Mouse (Mus musculus): ENCODE results near the gene Gm28041.
A peak's percentile ranks its signal among the peaks of the same experiment; 100 is the strongest.
"Not testable (repeated sequence)": the region's sequence is repeated elsewhere in the genome, so short reads cannot be mapped to it uniquely, and the experiment has no call there.

The Gm28041 gene

GRCm38 (mm10) chr13:67375050-67375911 lies at the start of gene Gm28041, which contains the start of gene Zfp456:
TSS of gene Gm28041 (minus strand) at chr13:67375733.
TSS of gene Zfp456 (minus strand) at chr13:67375810.
- peak in 1 of 2 experiments; percentile 62 for DNase-seq (ENCODE audit: low spot score in 2 of 2)

GRCm38 (mm10) chr13:67422532-67422931 lies 47.0 kb upstream of the Gm28041 start:
- DNase-seq (ENCODE audit: low spot score in 2 of 2) = not testable (repeated sequence)

- peak in 1 of 2 experiments; percentile 23 for DNase-seq (ENCODE audit: low spot score in 2 of 2)
Measured at GRCm38 (mm10) chr13:67421207-67421857, 45.8 kb upstream of the Gm28041 start, which contains the start of gene Zfp459. TSS of gene Zfp459 (minus strand) at chr13:67421418.

GRCm38 (mm10) chr13:67420558-67421206 lies 45.1 kb upstream of the Gm28041 start:
- DNase-seq (ENCODE audit: low spot score in 2 of 2) = peak in 1 of 2 experiments; percentile 2

- DNase-seq (ENCODE audit: low spot score in 2 of 2) = no peak
Measured at GRCm38 (mm10) chr13:67416811-67417210, 41.3 kb upstream of the Gm28041 start.

- DNase-seq (ENCODE audit: low spot score in 2 of 2) = no peak
Measured at GRCm38 (mm10) chr13:67415759-67416158, 40.2 kb upstream of the Gm28041 start.

GRCm38 (mm10) chr13:67413634-67414033 lies 38.1 kb upstream of the Gm28041 start:
- peak in 1 of 2 experiments; percentile 5 for DNase-seq (ENCODE audit: low spot score in 2 of 2)

GRCm38 (mm10) chr13:67399183-67399903 lies 23.8 kb upstream of the Gm28041 start, which contains the start of gene Zfp429:
TSS of gene Zfp429 (minus strand) at chr13:67399819.
- peak in 1 of 2 experiments; percentile 70 for DNase-seq (ENCODE audit: low spot score in 2 of 2)

- DNase-seq (ENCODE audit: low spot score in 2 of 2) = not testable (repeated sequence)
Measured at GRCm38 (mm10) chr13:67376255-67376654, 722 bp upstream of the Gm28041 start.

- DNase-seq (ENCODE audit: low spot score in 2 of 2) = peak; percentile 57 to 94
Measured at GRCm38 (mm10) chr13:67360131-67360744, 15.3 kb downstream of the Gm28041 start, which contains the start of the genes Gm28044 and Zfp953. TSS of gene Gm28044 (minus strand) at chr13:67360536. TSS of gene Zfp953 (minus strand) at chr13:67360605.

GRCm38 (mm10) chr13:67351854-67352253 lies 23.7 kb downstream of the Gm28041 start:
- DNase-seq (ENCODE audit: low spot score in 2 of 2) = no peak

GRCm38 (mm10) chr13:67343422-67343821 lies 32.1 kb downstream of the Gm28041 start:
- DNase-seq (ENCODE audit: low spot score in 2 of 2) = no peak

GRCm38 (mm10) chr13:67332877-67333276 lies 42.7 kb downstream of the Gm28041 start:
- no peak for DNase-seq (ENCODE audit: low spot score in 2 of 2)

GRCm38 (mm10) chr13:67332019-67332724 lies 43.4 kb downstream of the Gm28041 start, which contains the start of gene Zfp595:
TSS of gene Zfp595 (minus strand) at chr13:67332570.
- DNase-seq (ENCODE audit: low spot score in 2 of 2) = peak; percentile 68 to 88

GRCm38 (mm10) chr13:67306718-67307117 lies 68.8 kb downstream of the Gm28041 start:
- no peak for DNase-seq (ENCODE audit: low spot score in 2 of 2)

- peak; percentile 88 to 94 for DNase-seq (ENCODE audit: low spot score in 2 of 2)
Measured at GRCm38 (mm10) chr13:67305822-67306672, 69.5 kb downstream of the Gm28041 start, which contains the start of gene Zfp457. TSS of gene Zfp457 (minus strand) at chr13:67306485.
